In the genomic region with DNA sequence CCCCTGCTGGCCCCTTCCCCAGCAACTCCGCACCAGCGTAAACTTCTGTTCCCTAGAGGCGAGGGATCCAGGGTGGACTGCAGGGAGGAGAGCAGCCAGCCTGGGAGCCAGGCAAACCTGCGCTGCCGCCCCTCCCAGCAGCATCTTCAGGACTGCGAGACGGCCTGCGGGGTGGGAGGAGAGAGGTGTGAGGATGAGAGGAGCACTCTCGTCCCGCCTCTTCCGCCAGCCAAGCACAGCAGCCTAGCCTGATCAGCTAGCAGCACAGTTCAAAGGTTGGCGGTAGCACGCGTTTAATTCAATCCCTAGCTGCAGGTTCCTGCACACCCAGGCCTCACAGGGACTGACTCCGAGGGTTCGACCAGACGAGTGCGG, we compare ENCODE assay signal across 8 mouse cellular contexts. TPM values are rescaled to one million over a fixed set of nuclear protein-coding genes. Genes with fewer than 3 reads are reported as not detected.
DNase-seq lines count a peak whose midpoint lies in the region; ATAC-seq and TF ChIP-seq lines count a peak whose summit lies in the region.

No protein-coding gene starts in this region.

- H3K9ac ChIP-seq in kidney, embryonic 15.5 days = peak overlapping the region; percentile 55
- peak overlapping the region; percentile 81 for H3K9ac ChIP-seq in lung, embryonic 14.5 days
- H3K9ac ChIP-seq in neural tube, embryonic 15.5 days (replicated peaks) = peak overlapping the region; percentile 83

- TF ChIP-seq POLR2A in testis, adult 2 months (IDR thresholded peaks at IDR 0.05; ENCODE audit: control insufficient read depth, low read depth, low read length) = no peak; the same call in 1 of the 2 replicates

- under 1% methylated on average over 18 of the region's 18 CpGs for WGBS in kidney, embryonic 15.5 days
- 1% methylated on average over 18 of the region's 18 CpGs for WGBS in lung, embryonic 14.5 days
- WGBS in neural tube, embryonic 15.5 days = under 1% methylated on average over 17 of the region's 18 CpGs

- H3K27ac ChIP-seq in testis, adult 2 months (ENCODE audit: control insufficient read depth, insufficient read depth, low read depth, low read length) = peak overlapping the region; percentile 76
- H3K27ac ChIP-seq in kidney, embryonic 15.5 days = peak overlapping the region; percentile 97
- H3K27ac ChIP-seq in lung, embryonic 14.5 days (ENCODE audit: low read depth) = peak overlapping the region; percentile 93
- H3K27ac ChIP-seq in neural tube, embryonic 15.5 days (replicated peaks) = peak overlapping the region; percentile 97

- H3K36me3 ChIP-seq in testis, adult 2 months (ENCODE audit: control insufficient read depth, insufficient read depth, low read length) = no peaks in the 10 kb centered on the region; the same call in 1 of the 2 replicates
- peaks cover 40% of the 10 kb centered on the region for H3K36me3 ChIP-seq in kidney, embryonic 15.5 days
- peaks cover 37% of the 10 kb centered on the region for H3K36me3 ChIP-seq in lung, embryonic 14.5 days (ENCODE audit: insufficient read depth)
- peaks cover 36% of the 10 kb centered on the region for H3K36me3 ChIP-seq in neural tube, embryonic 15.5 days

- H3K27me3 ChIP-seq in testis, adult 2 months (ENCODE audit: control insufficient read depth, insufficient read depth, low read length) = no peaks in the 10 kb centered on the region
- no peaks in the 10 kb centered on the region for H3K27me3 ChIP-seq in kidney, embryonic 15.5 days
- H3K27me3 ChIP-seq in lung, embryonic 14.5 days (ENCODE audit: insufficient read depth, low read length) = no peaks in the 10 kb centered on the region
- H3K27me3 ChIP-seq in neural tube, embryonic 15.5 days (replicated peaks) = no peaks in the 10 kb centered on the region

- no peak for TF ChIP-seq CTCF in testis, adult 2 months (IDR thresholded peaks at IDR 0.05; ENCODE audit: control insufficient read depth, insufficient read depth, insufficient replicate concordance, low read depth, low read length)
- no peak for TF ChIP-seq CTCF in lung, embryonic 14.5 days (IDR thresholded peaks at IDR 0.05; ENCODE audit: low read depth)

- peak overlapping the region; percentile 93 for H3K4me2 ChIP-seq in kidney, embryonic 15.5 days
- H3K4me2 ChIP-seq in lung, embryonic 14.5 days = peak overlapping the region; percentile 89
- H3K4me2 ChIP-seq in neural tube, embryonic 15.5 days = peak overlapping the region; percentile 86

- no peaks in the 10 kb centered on the region for H3K9me3 ChIP-seq in kidney, embryonic 15.5 days (replicated peaks)
- no peaks in the 10 kb centered on the region for H3K9me3 ChIP-seq in lung, embryonic 14.5 days (ENCODE audit: low read depth, low read length)
- H3K9me3 ChIP-seq in neural tube, embryonic 15.5 days (replicated peaks) = no peaks in the 10 kb centered on the region

- DNase-seq in testis, postnatal 10 days (ENCODE audit: low spot score) = no peak
- peak; percentile 81 for DNase-seq in c-Kit-positive CD71-positive TER-119-positive erythroid progenitor cells, embryonic 14.5 days (ENCODE audit: low spot score)
- DNase-seq in lung, embryonic 14.5 days = peak; percentile 85
- peak; percentile 90 for DNase-seq in thymus, postnatal 25 days

- H3K4me1 ChIP-seq in testis, adult 2 months (ENCODE audit: control insufficient read depth, insufficient read depth, low read length) = peaks cover 19% of the 10 kb centered on the region
- peaks cover 38% of the 10 kb centered on the region for H3K4me1 ChIP-seq in kidney, embryonic 15.5 days
- peaks cover 6% of the 10 kb centered on the region for H3K4me1 ChIP-seq in lung, embryonic 14.5 days (ENCODE audit: insufficient read depth)
- H3K4me1 ChIP-seq in neural tube, embryonic 15.5 days = peaks cover 46% of the 10 kb centered on the region

- ATAC-seq in frontal cortex, adult (ENCODE audit: low TSS enrichment) = peak; percentile 56
- ATAC-seq in kidney, embryonic 15.5 days (replicated peaks; ENCODE audit: low FRiP score) = peak; percentile 84
- peak; percentile 77 for ATAC-seq in lung, embryonic 14.5 days (ENCODE audit: insufficient read depth)
- peak; percentile 78 for ATAC-seq in neural tube, embryonic 15.5 days (ENCODE audit: low FRiP score)

- H3K4me3 ChIP-seq in testis, adult 2 months (ENCODE audit: control insufficient read depth, low read depth, low read length) = peak overlapping the region; percentile 78
- H3K4me3 ChIP-seq in kidney, embryonic 15.5 days (replicated peaks) = peak overlapping the region; percentile 81
- H3K4me3 ChIP-seq in lung, embryonic 14.5 days (ENCODE audit: low read depth, low read length) = peak overlapping the region; percentile 77
- H3K4me3 ChIP-seq in neural tube, embryonic 15.5 days (replicated peaks) = peak overlapping the region; percentile 86

RNA-seq across cellular contexts. Expression of gene Inafm1, which starts 0.3 kb away (rescaled TPM):
- polyA plus RNA-seq in testis, adult 2 months (2012; rRNA removed) = 19.5 and 22.5 TPM in 2 replicates
- polyA plus RNA-seq in kidney, embryonic 15.5 days (2015; fragmentation: Nextera tagmentation; extraction: Ambion mirVana) = 16.4 and 19.5 TPM in 2 replicates
- polyA plus RNA-seq in lung, embryonic 14.5 days (2014; fragmentation: Nextera tagmentation; extraction: Ambion mirVana) = 14.3 and 14.5 TPM in 2 replicates
- polyA plus RNA-seq in neural tube, embryonic 15.5 days (2015; fragmentation: Nextera tagmentation; extraction: Ambion mirVana) = 56.4 and 66.4 TPM in 2 replicates

RNA-seq across cellular contexts. Expression of gene Ccdc9, which starts 12.8 kb away (rescaled TPM):
- 46.0 and 47.1 TPM in 2 replicates for polyA plus RNA-seq in testis, adult 2 months (2012; rRNA removed)
- 28.9 and 33.0 TPM in 2 replicates for polyA plus RNA-seq in kidney, embryonic 15.5 days (2015; fragmentation: Nextera tagmentation; extraction: Ambion mirVana)
- 17.7 and 22.7 TPM in 2 replicates for polyA plus RNA-seq in lung, embryonic 14.5 days (2014; fragmentation: Nextera tagmentation; extraction: Ambion mirVana)
- 23.3 and 24.5 TPM in 2 replicates for polyA plus RNA-seq in neural tube, embryonic 15.5 days (2015; fragmentation: Nextera tagmentation; extraction: Ambion mirVana)

RNA-seq across cellular contexts. Expression of gene C5ar1, which starts 14.4 kb away (rescaled TPM):
- 0.53 and 0.65 TPM in 2 replicates for polyA plus RNA-seq in testis, adult 2 months (2012; rRNA removed)
- 2.5 and 3.7 TPM in 2 replicates for polyA plus RNA-seq in kidney, embryonic 15.5 days (2015; fragmentation: Nextera tagmentation; extraction: Ambion mirVana)
- 1.7 and 2.0 TPM in 2 replicates for polyA plus RNA-seq in lung, embryonic 14.5 days (2014; fragmentation: Nextera tagmentation; extraction: Ambion mirVana)
- polyA plus RNA-seq in neural tube, embryonic 15.5 days (2015; fragmentation: Nextera tagmentation; extraction: Ambion mirVana) = 1.7 and 2.7 TPM in 2 replicates

RNA-seq across cellular contexts. Expression of gene C5ar2, which starts 29.8 kb away (rescaled TPM):
- polyA plus RNA-seq in testis, adult 2 months (2012; rRNA removed) = 0.02 and 0.07 TPM in 2 replicates
- 0.04 and 0.08 TPM in 2 replicates for polyA plus RNA-seq in kidney, embryonic 15.5 days (2015; fragmentation: Nextera tagmentation; extraction: Ambion mirVana)
- polyA plus RNA-seq in lung, embryonic 14.5 days (2014; fragmentation: Nextera tagmentation; extraction: Ambion mirVana) = 0.05 and 0.18 TPM in 2 replicates
- polyA plus RNA-seq in neural tube, embryonic 15.5 days (2015; fragmentation: Nextera tagmentation; extraction: Ambion mirVana) = 0.10 and 0.22 TPM in 2 replicates

RNA-seq across cellular contexts. Expression of gene Bbc3, which starts 34.4 kb away (rescaled TPM):
- 4.0 and 6.1 TPM in 2 replicates for polyA plus RNA-seq in testis, adult 2 months (2012; rRNA removed)
- polyA plus RNA-seq in kidney, embryonic 15.5 days (2015; fragmentation: Nextera tagmentation; extraction: Ambion mirVana) = 12.3 and 12.4 TPM in 2 replicates
- 4.9 and 6.4 TPM in 2 replicates for polyA plus RNA-seq in lung, embryonic 14.5 days (2014; fragmentation: Nextera tagmentation; extraction: Ambion mirVana)
- 25.4 and 27.5 TPM in 2 replicates for polyA plus RNA-seq in neural tube, embryonic 15.5 days (2015; fragmentation: Nextera tagmentation; extraction: Ambion mirVana)
